In genomic region chr10:78009184-78009944, GRCm38 (mm10) we compare ENCODE assay signal across 8 mouse cellular contexts. TPM values are rescaled to one million over a fixed set of nuclear protein-coding genes. Genes with fewer than 3 reads are reported as not detected.
DNase-seq lines count a peak whose midpoint lies in the region; ATAC-seq and TF ChIP-seq lines count a peak whose summit lies in the region.

No protein-coding gene starts in this region.

- H3K27ac ChIP-seq in forebrain, postnatal 0 days (ENCODE audit: low read depth, low read length), result peak overlapping the region; percentile 75
- H3K27ac ChIP-seq in lung, embryonic 16.5 days (ENCODE audit: low read length), result peak overlapping the region; percentile 99

- H3K9me3 ChIP-seq in G1E (replicated peaks), result 0 out of 2 replicates have a peak, but pooled peaks cover 1% of the 10 kb centered on the region
- H3K9me3 ChIP-seq in forebrain, postnatal 0 days (ENCODE audit: low read length), result no peaks in the 10 kb centered on the region
- H3K9me3 ChIP-seq in lung, embryonic 16.5 days (ENCODE audit: control insufficient read depth, low read length), result no peaks in the 10 kb centered on the region

- DNase-seq in G1E (ENCODE audit: low spot score), result peak; percentile 95
- DNase-seq in cerebellum, adult 18-20 months, result peak; percentile 95 to 96
- DNase-seq in forebrain, postnatal 0 days, result peak; percentile 93
- DNase-seq in layer of hippocampus, adult 9-10 months (ENCODE audit: low spot score), result peak; percentile 79
- peak; percentile 84 for DNase-seq in ovary, postnatal 10 days (ENCODE audit: low spot score)
- DNase-seq in thymus, postnatal 10 days (ENCODE audit: low spot score in 2 of 2), result peak; percentile 94 to 97

- under 1% methylated on average over 59 of the region's 59 CpGs for WGBS in forebrain, postnatal 0 days
- WGBS in lung, embryonic 16.5 days, result under 1% methylated on average over 57 of the region's 59 CpGs

- ATAC-seq in G1E (ENCODE audit: extremely low read depth, insufficient number of reproducible peaks, low FRiP score, poor library complexity, severe bottlenecking), result peak; percentile 82
- ATAC-seq in forebrain, postnatal 0 days, result peak; percentile 99
- peak; percentile 91 to 95 for ATAC-seq in hematopoietic stem cell, adult 5-6 weeks (replicated peaks in 1 of 2; ENCODE audit: insufficient read depth in 1 of 2, low FRiP score in 2 of 2, low TSS enrichment in 1 of 2, low read depth in 1 of 2, poor library complexity in 2 of 2, severe bottlenecking in 2 of 2)
- ATAC-seq in lung, embryonic 16.5 days (ENCODE audit: low read depth), result peak; percentile 98

- no peaks in the 10 kb centered on the region for H3K27me3 ChIP-seq in G1E (ENCODE audit: insufficient read depth, low read length)
- H3K27me3 ChIP-seq in forebrain, postnatal 0 days (ENCODE audit: insufficient read depth, low read length), result no peaks in the 10 kb centered on the region
- no peaks in the 10 kb centered on the region for H3K27me3 ChIP-seq in lung, embryonic 16.5 days (ENCODE audit: control insufficient read depth, insufficient read depth, low read depth, low read length)

- peak overlapping the region; percentile 91 for H3K4me3 ChIP-seq in G1E (ENCODE audit: low read depth, low read length)
- H3K4me3 ChIP-seq in forebrain, postnatal 0 days (ENCODE audit: low read depth, low read length), result peak overlapping the region; percentile 74
- peak overlapping the region; percentile 84 for H3K4me3 ChIP-seq in lung, embryonic 16.5 days (ENCODE audit: low read length)

- no peak for TF ChIP-seq CTCF in G1E (IDR thresholded peaks at IDR 0.05; ENCODE audit: low read depth, low read length)
- TF ChIP-seq CTCF in forebrain, postnatal 0 days (IDR thresholded peaks at IDR 0.05; ENCODE audit: low read depth), result peak; percentile 83

- H3K4me1 ChIP-seq in G1E (ENCODE audit: insufficient read depth, low read depth, low read length), result peaks cover 62% of the 10 kb centered on the region
- H3K4me1 ChIP-seq in forebrain, postnatal 0 days (ENCODE audit: insufficient read depth), result peaks cover 16% of the 10 kb centered on the region
- peaks cover 27% of the 10 kb centered on the region for H3K4me1 ChIP-seq in lung, embryonic 16.5 days (replicated peaks; ENCODE audit: control insufficient read depth, insufficient read depth, low read length)

- H3K36me3 ChIP-seq in G1E (replicated peaks), result peaks cover 47% of the 10 kb centered on the region
- H3K36me3 ChIP-seq in forebrain, postnatal 0 days (ENCODE audit: insufficient read depth), result no peaks in the 10 kb centered on the region
- no peaks in the 10 kb centered on the region for H3K36me3 ChIP-seq in lung, embryonic 16.5 days (ENCODE audit: control insufficient read depth, insufficient read depth, low read length)

- peak overlapping the region; percentile 74 for H3K9ac ChIP-seq in forebrain, postnatal 0 days
- peak overlapping the region; percentile 90 for H3K9ac ChIP-seq in lung, embryonic 16.5 days (ENCODE audit: low read length)

- peak overlapping the region; percentile 89 for H3K4me2 ChIP-seq in forebrain, postnatal 0 days (ENCODE audit: low read depth)
- H3K4me2 ChIP-seq in lung, embryonic 16.5 days (ENCODE audit: low read depth, low read length), result peak overlapping the region; percentile 92

RNA-seq across cellular contexts. Expression of gene Pfkl, which starts 0.5 kb away (rescaled TPM):
- 38.5 and 48.7 TPM in 2 replicates for total RNA-seq in G1E (2014; fragmentation: Nextera tagmentation)
- total RNA-seq in G1E (2017), result 89.1 and 92.7 TPM in 2 replicates
- 182 and 214 TPM in 2 replicates for polyA plus RNA-seq in G1E (2012)
- 85.6 and 112 TPM in 2 replicates for total RNA-seq in forebrain, postnatal 0 days (2014; rRNA removed)
- 57.3 and 72.9 TPM in 2 replicates for polyA plus RNA-seq in forebrain, postnatal 0 days (2015; fragmentation: Nextera tagmentation; extraction: Ambion mirVana)
- total RNA-seq in hematopoietic stem cell, adult 5-6 weeks (2017), result 42.1 and 65.3 TPM in 2 replicates
- polyA plus RNA-seq in lung, embryonic 16.5 days (2015; fragmentation: Nextera tagmentation; extraction: Ambion mirVana), result 158 and 164 TPM in 2 replicates

RNA-seq across cellular contexts. Expression of gene 1810043G02Rik, which starts 31.0 kb away (rescaled TPM):
- total RNA-seq in G1E (2014; fragmentation: Nextera tagmentation) (6.9 and 13.6 TPM in 2 replicates), G1E (2017) (10.1 and 10.9 TPM in 2 replicates)
- polyA plus RNA-seq in G1E (2012), result 27.1 and 30.3 TPM in 2 replicates
- 46.5 and 50.4 TPM in 2 replicates for total RNA-seq in forebrain, postnatal 0 days (2014; rRNA removed)
- 54.5 and 56.8 TPM in 2 replicates for polyA plus RNA-seq in forebrain, postnatal 0 days (2015; fragmentation: Nextera tagmentation; extraction: Ambion mirVana)
- 11.7 and 19.3 TPM in 2 replicates for total RNA-seq in hematopoietic stem cell, adult 5-6 weeks (2017)
- polyA plus RNA-seq in lung, embryonic 16.5 days (2015; fragmentation: Nextera tagmentation; extraction: Ambion mirVana), result 19.9 and 22.6 TPM in 2 replicates

RNA-seq across cellular contexts. Expression of gene Dnmt3l, which starts 32.4 kb away (rescaled TPM):
- total RNA-seq in G1E (2014; fragmentation: Nextera tagmentation) (not detected in 2 replicates), G1E (2017) (0.16 TPM in 1 of 2 replicates, not detected in the other)
- polyA plus RNA-seq in G1E (2012), result not detected in 2 replicates
- total RNA-seq in forebrain, postnatal 0 days (2014; rRNA removed), result not detected in 2 replicates
- not detected in 2 replicates for polyA plus RNA-seq in forebrain, postnatal 0 days (2015; fragmentation: Nextera tagmentation; extraction: Ambion mirVana)
- total RNA-seq in hematopoietic stem cell, adult 5-6 weeks (2017), result 0.75 and 0.94 TPM in 2 replicates
- polyA plus RNA-seq in lung, embryonic 16.5 days (2015; fragmentation: Nextera tagmentation; extraction: Ambion mirVana), result 0.65 and 1.6 TPM in 2 replicates

RNA-seq across cellular contexts. Expression of gene Aire, which starts 34.0 kb away (rescaled TPM):
- not detected in 2 replicates for total RNA-seq in G1E (2014; fragmentation: Nextera tagmentation)
- total RNA-seq in G1E (2017), result not detected in 2 replicates
- 0.10 and 0.17 TPM in 2 replicates for polyA plus RNA-seq in G1E (2012)
- 0.15 TPM in 1 of 2 replicates, not detected in the other for total RNA-seq in forebrain, postnatal 0 days (2014; rRNA removed)
- polyA plus RNA-seq in forebrain, postnatal 0 days (2015; fragmentation: Nextera tagmentation; extraction: Ambion mirVana), result 0.14 and 0.29 TPM in 2 replicates
- total RNA-seq in hematopoietic stem cell, adult 5-6 weeks (2017), result 1.0 and 1.6 TPM in 2 replicates
- polyA plus RNA-seq in lung, embryonic 16.5 days (2015; fragmentation: Nextera tagmentation; extraction: Ambion mirVana), result 2.2 and 2.3 TPM in 2 replicates

RNA-seq across cellular contexts. Expression of gene Trpm2, which starts 39.0 kb away (rescaled TPM):
- total RNA-seq in G1E (2014; fragmentation: Nextera tagmentation) (1.1 and 4.1 TPM in 2 replicates), G1E (2017) (0.35 and 0.55 TPM in 2 replicates)
- polyA plus RNA-seq in G1E (2012), result 0.14 and 0.19 TPM in 2 replicates
- 5.5 and 8.7 TPM in 2 replicates for total RNA-seq in forebrain, postnatal 0 days (2014; rRNA removed)
- polyA plus RNA-seq in forebrain, postnatal 0 days (2015; fragmentation: Nextera tagmentation; extraction: Ambion mirVana), result 2.4 and 4.5 TPM in 2 replicates
- 2.6 and 10.0 TPM in 2 replicates for total RNA-seq in hematopoietic stem cell, adult 5-6 weeks (2017)
- 1.1 and 1.4 TPM in 2 replicates for polyA plus RNA-seq in lung, embryonic 16.5 days (2015; fragmentation: Nextera tagmentation; extraction: Ambion mirVana)

Comparison
In these comparisons a context has a peak if more than half of its experiments do, and no peak if none do; other contexts are left out.
1. Peak in every context shown above with its lines: DNase-seq, ATAC-seq, H3K4me3 ChIP-seq and H3K27ac ChIP-seq.